Mouse (Mus musculus): ENCODE results near the gene Gfi1. TPM values are rescaled to one million over a fixed set of nuclear protein-coding genes. Genes with fewer than 3 reads are reported as not detected.

Gene Gfi1
- polyA plus RNA-seq, 1 experiment, result 0.19 TPM

DNA sequence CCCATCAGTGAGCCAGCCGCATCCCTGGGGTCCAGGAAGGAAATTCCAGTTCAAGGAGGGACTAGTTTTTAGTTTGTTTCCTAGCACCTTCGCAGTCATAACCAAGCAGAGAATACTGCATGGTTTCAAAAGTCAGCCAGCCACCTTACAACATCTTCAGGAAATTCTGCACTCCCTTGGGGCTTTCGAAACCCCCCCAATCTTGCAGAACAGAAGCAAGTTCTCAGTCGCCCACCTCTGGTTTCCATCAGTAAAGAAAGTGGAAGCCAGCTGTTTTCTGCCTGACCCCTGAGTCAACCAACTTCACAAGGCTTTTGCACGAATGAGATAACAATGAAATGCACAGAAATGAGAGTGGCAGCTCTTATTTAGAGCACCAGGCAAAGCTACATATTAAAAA lies 47.4 kb downstream of the Gfi1 start:
- no peak for DNase-seq (ENCODE audit: low read depth)

Other genes with a start within 250 kb of the Gfi1 start
- gene Gm42669, start 218.4 kb downstream of the Gfi1 start, polyA plus RNA-seq (2012; rRNA removed), result 0.04 TPM in 1 of 2 replicates, not detected in the other
- gene 1700028K03Rik, start 191.3 kb downstream of the Gfi1 start, polyA plus RNA-seq (2012; rRNA removed), result 0.09 TPM in 1 of 2 replicates, not detected in the other
- gene Rpap2, start 128.7 kb downstream of the Gfi1 start, polyA plus RNA-seq (2012; rRNA removed), result 3.7 and 4.4 TPM in 2 replicates
- gene Glmn, start 128.1 kb downstream of the Gfi1 start, polyA plus RNA-seq (2012; rRNA removed), result 1.4 TPM in 2 replicates
- 0.45 and 0.53 TPM in 2 replicates for gene Ube2d2b, start 104.1 kb upstream of the Gfi1 start, polyA plus RNA-seq (2012; rRNA removed)
- gene Evi5, start 149.1 kb upstream of the Gfi1 start, polyA plus RNA-seq (2012; rRNA removed), result 15.1 and 19.4 TPM in 2 replicates
- 25.6 and 26.3 TPM in 2 replicates for gene Rpl5, start 174.5 kb upstream of the Gfi1 start, polyA plus RNA-seq (2012; rRNA removed)